Mouse (Mus musculus): ENCODE data around the gene Zfp867. TPM values are rescaled to one million over a fixed set of nuclear protein-coding genes. Genes with fewer than 3 reads are reported as not detected.

The Zfp867 gene
- polyA plus RNA-seq, 1 experiment from 2014 or later = 4.3 TPM

DNA sequence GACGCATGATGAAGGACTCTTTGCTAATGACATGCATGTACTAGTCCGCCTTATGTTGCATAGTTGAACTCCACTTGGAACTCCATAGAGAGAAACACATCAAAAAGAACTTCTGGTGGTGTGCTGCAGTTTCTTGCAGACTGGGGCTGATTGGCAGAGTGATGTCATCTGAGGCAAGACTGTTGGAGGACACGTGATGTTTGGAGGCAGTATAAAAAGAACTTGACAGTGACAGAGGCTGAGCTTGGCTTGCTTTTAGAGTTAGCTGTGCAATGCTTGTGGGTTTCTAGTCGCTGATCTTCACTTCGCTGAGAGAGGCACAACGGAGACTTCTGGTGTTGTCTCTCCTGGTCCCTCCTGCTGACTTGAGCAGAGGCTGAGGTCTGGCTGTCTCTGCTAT, 5.0 kb upstream of the Zfp867 start:
- Histone ChIP-seq H3K27me3 (replicated peaks; ENCODE audit: control insufficient read depth, insufficient read depth, low read length) (no peaks in the 10 kb centered on the region), H3K4me2 (ENCODE audit: low read depth, low read length) (no peak overlapping the region), H3K9ac (ENCODE audit: low read depth, low read length) (no peak overlapping the region), H3K9me3 (ENCODE audit: control insufficient read depth, low read length) (no peaks in the 10 kb centered on the region), H3K27ac (ENCODE audit: low read length) (no peak overlapping the region), H3K4me3 (ENCODE audit: low read length) (no peak overlapping the region), H3K4me1 (ENCODE audit: control insufficient read depth, insufficient read depth, low read length) (no peaks in the 10 kb centered on the region), H3K36me3 (ENCODE audit: control insufficient read depth, insufficient read depth, low read length) (no peaks in the 10 kb centered on the region)
- WGBS = 64% methylated on average over 6 of the region's 6 CpGs
- no peak for ATAC-seq

DNA sequence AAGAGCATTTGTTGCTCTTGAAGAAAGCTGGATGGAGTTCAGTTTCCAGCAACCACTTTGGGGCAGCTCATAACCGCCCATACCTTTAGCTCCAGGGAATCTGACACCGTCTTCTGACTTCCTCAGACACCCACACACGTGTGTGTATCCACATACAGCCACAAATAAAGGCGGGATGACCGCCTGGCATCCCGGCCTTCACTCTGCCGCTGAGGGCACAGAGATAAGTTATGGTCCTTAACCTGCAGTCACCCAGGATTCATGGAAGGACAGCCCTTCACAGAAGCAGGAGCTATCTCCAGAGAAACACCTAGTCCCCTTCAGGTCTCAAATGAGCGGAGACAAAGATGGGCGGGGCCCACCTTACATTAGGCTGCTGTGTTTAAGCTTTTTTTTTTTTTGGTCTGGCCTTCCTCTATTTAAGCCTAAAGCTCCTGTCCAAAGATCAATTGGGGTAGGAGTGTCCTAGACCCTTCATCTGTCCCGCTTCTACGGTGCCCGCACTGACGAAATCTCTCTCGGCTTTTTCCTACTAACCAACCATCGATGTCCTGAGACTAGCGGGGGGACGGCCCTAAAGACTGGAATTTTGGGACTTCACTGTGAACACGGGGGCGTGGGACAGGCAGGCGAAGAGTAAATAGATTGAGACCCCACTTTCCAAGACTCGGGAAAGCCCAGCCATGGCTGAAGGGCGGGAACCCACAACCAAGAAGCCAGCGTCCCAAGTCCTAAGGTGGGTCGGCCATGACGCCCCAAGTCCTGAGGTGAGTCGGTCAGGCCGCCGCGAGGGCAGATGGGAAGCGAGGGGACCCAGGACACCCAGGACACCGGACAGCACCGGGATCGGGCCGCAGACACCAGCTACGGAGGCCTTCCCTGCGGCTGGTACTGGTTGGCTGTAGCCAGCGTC, 605 bp downstream of the Zfp867 start:
- Histone ChIP-seq H3K27me3 (replicated peaks; ENCODE audit: control insufficient read depth, insufficient read depth, low read length) (no peaks in the 10 kb centered on the region), H3K4me2 (ENCODE audit: low read depth, low read length) (peak overlapping the region; percentile 91), H3K4me3 (ENCODE audit: low read length) (peak overlapping the region; percentile 88), H3K36me3 (ENCODE audit: control insufficient read depth, insufficient read depth, low read length) (no peaks in the 10 kb centered on the region), H3K9me3 (ENCODE audit: control insufficient read depth, low read length) (no peaks in the 10 kb centered on the region), H3K4me1 (ENCODE audit: control insufficient read depth, insufficient read depth, low read length) (peaks cover 4% of the 10 kb centered on the region), H3K9ac (ENCODE audit: low read depth, low read length) (peak overlapping the region; percentile 93), H3K27ac (ENCODE audit: low read length) (peak overlapping the region; percentile 80)
- peak; percentile 88 for ATAC-seq
- whole genome bisulfite sequencing = 4% methylated on average over 37 of the region's 37 CpGs

DNA sequence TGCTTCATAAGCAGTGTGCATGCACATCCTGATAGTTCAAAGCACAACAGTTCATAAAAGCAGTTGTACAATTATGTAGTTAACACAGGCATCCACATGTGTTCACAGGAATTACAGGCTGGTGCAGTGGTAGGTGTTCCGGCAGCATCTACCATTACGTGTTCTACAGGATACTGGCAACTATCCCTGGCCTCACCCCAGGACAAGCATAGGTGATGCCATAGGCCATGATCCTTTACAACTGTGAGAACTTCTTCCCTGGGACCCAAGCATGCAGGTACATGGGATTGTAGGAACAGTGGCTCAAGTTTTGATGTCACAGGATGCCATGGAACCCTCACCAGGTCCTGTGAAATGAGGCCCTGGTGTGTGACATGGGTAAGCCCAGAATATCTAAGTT, 11.8 kb downstream of the Zfp867 start:
- Histone ChIP-seq H3K4me3 (ENCODE audit: low read length) (no peak overlapping the region), H3K27me3 (replicated peaks; ENCODE audit: control insufficient read depth, insufficient read depth, low read length) (no peaks in the 10 kb centered on the region), H3K9me3 (ENCODE audit: control insufficient read depth, low read length) (peaks cover 19% of the 10 kb centered on the region), H3K36me3 (ENCODE audit: control insufficient read depth, insufficient read depth, low read length) (peaks cover 28% of the 10 kb centered on the region), H3K9ac (ENCODE audit: low read depth, low read length) (no peak overlapping the region), H3K27ac (ENCODE audit: low read length) (no peak overlapping the region), H3K4me2 (ENCODE audit: low read depth, low read length) (no peak overlapping the region), H3K4me1 (ENCODE audit: control insufficient read depth, insufficient read depth, low read length) (0 out of 2 replicates have a peak, but pooled peaks cover 5% of the 10 kb centered on the region)
- 96% methylated on average over 2 of the region's 2 CpGs for WGBS
- no peak for ATAC-seq

DNA sequence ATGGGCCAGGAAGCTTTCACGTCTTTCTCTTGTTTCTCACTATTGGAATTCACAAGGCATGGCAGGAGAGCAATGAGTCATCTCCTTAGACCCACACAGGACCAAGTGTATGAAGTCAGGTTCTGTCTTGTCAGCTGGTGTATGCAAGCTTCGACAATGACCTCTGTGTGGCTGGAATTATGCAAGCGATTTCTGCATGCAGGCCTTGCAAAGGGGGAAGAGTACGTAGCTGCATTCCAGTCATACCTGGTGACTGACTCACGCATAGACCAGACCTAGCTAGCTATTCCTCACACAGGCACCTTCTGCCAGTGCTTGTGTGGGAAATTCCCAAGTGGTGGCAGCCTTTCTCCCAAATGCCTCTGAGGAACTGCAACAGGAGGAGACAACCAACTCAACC, 13.3 kb downstream of the Zfp867 start:
- Histone ChIP-seq H3K4me2 (ENCODE audit: low read depth, low read length) (no peak overlapping the region), H3K4me1 (ENCODE audit: control insufficient read depth, insufficient read depth, low read length) (0 out of 2 replicates have a peak, but pooled peaks cover 5% of the 10 kb centered on the region), H3K27me3 (replicated peaks; ENCODE audit: control insufficient read depth, insufficient read depth, low read length) (no peaks in the 10 kb centered on the region), H3K36me3 (ENCODE audit: control insufficient read depth, insufficient read depth, low read length) (peaks cover 24% of the 10 kb centered on the region), H3K9ac (ENCODE audit: low read depth, low read length) (no peak overlapping the region), H3K9me3 (ENCODE audit: control insufficient read depth, low read length) (peaks cover 15% of the 10 kb centered on the region), H3K4me3 (ENCODE audit: low read length) (no peak overlapping the region), H3K27ac (ENCODE audit: low read length) (0 out of 2 replicates have a peak overlapping the region, but pooled peaks have one; percentile 23)
- 15% methylated on average over 5 of the region's 5 CpGs for WGBS
- peak; percentile 93 for ATAC-seq

DNA sequence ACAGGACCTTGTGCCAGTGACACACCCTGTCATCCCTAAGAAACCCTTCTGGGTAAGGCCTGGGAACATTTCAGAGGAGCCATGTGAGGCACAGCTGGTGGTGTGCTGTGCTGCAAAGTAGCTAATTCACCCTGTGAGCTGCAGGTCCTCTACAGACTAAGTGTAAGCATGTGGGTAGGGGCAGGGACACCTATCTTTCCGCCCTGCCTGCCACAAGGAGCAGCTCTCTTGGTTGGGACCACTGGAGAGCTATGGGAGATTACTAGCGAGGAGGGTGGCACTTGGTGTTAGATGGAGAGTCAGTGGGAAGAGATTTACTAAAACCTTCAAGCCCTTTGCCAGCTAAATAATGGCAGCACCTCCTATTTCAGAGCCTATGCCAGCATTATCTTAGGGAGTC, 15.4 kb downstream of the Zfp867 start:
- Histone ChIP-seq H3K4me3 (ENCODE audit: low read length) (no peak overlapping the region), H3K9ac (ENCODE audit: low read depth, low read length) (no peak overlapping the region), H3K27ac (ENCODE audit: low read length) (no peak overlapping the region), H3K4me1 (ENCODE audit: control insufficient read depth, insufficient read depth, low read length) (0 out of 2 replicates have a peak, but pooled peaks cover 5% of the 10 kb centered on the region), H3K9me3 (ENCODE audit: control insufficient read depth, low read length) (no peaks in the 10 kb centered on the region), H3K4me2 (ENCODE audit: low read depth, low read length) (no peak overlapping the region), H3K27me3 (replicated peaks; ENCODE audit: control insufficient read depth, insufficient read depth, low read length) (no peaks in the 10 kb centered on the region), H3K36me3 (ENCODE audit: control insufficient read depth, insufficient read depth, low read length) (peaks cover 8% of the 10 kb centered on the region; the same call in 1 of the 2 replicates)
- no peak for ATAC-seq
- 88% methylated on average over 2 of the region's 2 CpGs for WGBS

DNA sequence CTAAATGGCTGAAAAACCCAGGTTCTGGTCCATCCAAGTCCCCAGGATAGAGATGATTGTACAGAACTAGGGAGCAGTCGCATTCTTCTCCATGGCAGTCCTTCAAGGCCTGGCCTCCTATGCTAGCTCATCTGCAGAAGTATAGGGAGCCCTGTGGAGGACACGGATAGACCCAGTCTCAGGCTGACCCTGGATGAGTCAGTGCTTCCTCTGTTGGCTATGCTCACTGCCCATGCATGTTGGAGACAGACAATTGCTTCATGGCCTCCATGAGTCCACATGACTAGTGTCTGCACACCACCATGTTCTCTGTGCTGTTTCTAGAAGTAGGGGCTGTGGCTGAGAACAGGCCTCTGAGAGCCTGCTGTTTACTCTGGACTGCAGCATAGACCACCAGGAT, 15.9 kb downstream of the Zfp867 start:
- Histone ChIP-seq H3K4me3 (ENCODE audit: low read length) (no peak overlapping the region), H3K27ac (ENCODE audit: low read length) (no peak overlapping the region), H3K9me3 (ENCODE audit: control insufficient read depth, low read length) (no peaks in the 10 kb centered on the region), H3K4me1 (ENCODE audit: control insufficient read depth, insufficient read depth, low read length) (peaks cover 5% of the 10 kb centered on the region; the same call in 1 of the 2 replicates), H3K9ac (ENCODE audit: low read depth, low read length) (no peak overlapping the region), H3K4me2 (ENCODE audit: low read depth, low read length) (no peak overlapping the region), H3K27me3 (replicated peaks; ENCODE audit: control insufficient read depth, insufficient read depth, low read length) (no peaks in the 10 kb centered on the region), H3K36me3 (ENCODE audit: control insufficient read depth, insufficient read depth, low read length) (peaks cover 8% of the 10 kb centered on the region; the same call in 1 of the 2 replicates)
- no peak for ATAC-seq
- WGBS = 84% methylated on average over 2 of the region's 2 CpGs

DNA sequence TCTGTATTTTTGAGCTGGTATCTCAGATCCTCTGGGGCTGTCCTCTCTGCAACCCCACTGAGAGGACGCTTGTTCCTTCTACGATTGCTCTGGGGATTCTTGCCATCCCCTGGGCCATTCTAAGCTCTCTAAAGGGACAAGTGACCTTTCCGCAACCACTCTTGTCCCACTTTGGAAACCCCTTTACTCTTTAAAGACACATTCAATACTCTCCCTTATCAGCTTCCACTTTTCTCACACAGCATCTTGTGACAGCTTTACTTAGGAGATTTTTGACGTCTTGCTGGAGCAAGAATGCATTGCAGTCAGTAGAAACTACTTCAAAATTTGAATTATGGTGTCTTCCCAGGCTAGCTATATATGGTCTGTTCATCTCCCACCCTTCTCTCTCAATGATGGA, 21.2 kb downstream of the Zfp867 start, which contains the start of gene Snap47:
Snap47 (minus strand) TSS at position 101 of the 400 bp plus-strand sequence.
- Histone ChIP-seq H3K4me1 (ENCODE audit: control insufficient read depth, insufficient read depth, low read length) (peaks cover 15% of the 10 kb centered on the region), H3K9me3 (ENCODE audit: control insufficient read depth, low read length) (no peaks in the 10 kb centered on the region), H3K36me3 (ENCODE audit: control insufficient read depth, insufficient read depth, low read length) (peaks cover 4% of the 10 kb centered on the region; the same call in 1 of the 2 replicates), H3K9ac (ENCODE audit: low read depth, low read length) (peak within 1 kb of the TSS; percentile 83), H3K27ac (ENCODE audit: low read length) (peak within 1 kb of the TSS; percentile 83), H3K27me3 (replicated peaks; ENCODE audit: control insufficient read depth, insufficient read depth, low read length) (no peaks in the 10 kb centered on the region), H3K4me3 (ENCODE audit: low read length) (peak within 1 kb of the TSS; percentile 81), H3K4me2 (ENCODE audit: low read depth, low read length) (peak within 1 kb of the TSS; percentile 92)
- ATAC-seq = no peak
- 75% methylated on average over 4 of the region's 4 CpGs for WGBS

DNA sequence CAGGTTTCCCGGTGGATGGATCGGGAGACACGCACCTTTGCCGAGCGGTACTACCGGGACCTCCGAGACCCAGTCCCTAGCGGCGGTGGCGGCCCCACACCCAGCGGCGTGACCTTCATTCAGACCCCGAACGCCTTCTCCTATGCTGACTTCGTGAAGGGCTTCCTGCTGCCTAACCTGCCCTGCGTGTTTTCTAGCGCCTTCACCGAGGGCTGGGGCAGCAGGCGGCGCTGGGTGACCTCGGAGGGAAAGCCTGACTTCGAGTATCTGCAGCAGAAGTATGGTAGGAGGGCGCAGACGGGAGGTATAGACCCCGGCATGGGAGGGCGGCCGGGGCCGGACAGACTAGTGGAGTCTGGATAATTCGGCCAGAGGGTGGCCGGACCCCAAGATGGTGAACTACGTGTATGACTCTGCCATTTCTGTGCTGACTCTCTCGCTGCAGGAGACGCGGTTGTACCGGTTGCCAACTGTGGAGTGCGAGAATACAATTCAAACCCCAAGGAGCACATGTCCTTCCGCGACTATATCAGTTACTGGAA, 22.0 kb downstream of the Zfp867 start:
- Histone ChIP-seq H3K4me1 (ENCODE audit: control insufficient read depth, insufficient read depth, low read length) (peaks cover 15% of the 10 kb centered on the region), H3K27ac (ENCODE audit: low read length) (peak overlapping the region; percentile 83), H3K9ac (ENCODE audit: low read depth, low read length) (peak overlapping the region; percentile 83), H3K36me3 (ENCODE audit: control insufficient read depth, insufficient read depth, low read length) (0 out of 2 replicates have a peak, but pooled peaks cover 4% of the 10 kb centered on the region), H3K4me3 (ENCODE audit: low read length) (peak overlapping the region; percentile 81), H3K9me3 (ENCODE audit: control insufficient read depth, low read length) (no peaks in the 10 kb centered on the region), H3K27me3 (replicated peaks; ENCODE audit: control insufficient read depth, insufficient read depth, low read length) (no peaks in the 10 kb centered on the region), H3K4me2 (ENCODE audit: low read depth, low read length) (peak overlapping the region; percentile 92)
- under 1% methylated on average over 38 of the region's 38 CpGs for WGBS
- ATAC-seq = peak; percentile 83

DNA sequence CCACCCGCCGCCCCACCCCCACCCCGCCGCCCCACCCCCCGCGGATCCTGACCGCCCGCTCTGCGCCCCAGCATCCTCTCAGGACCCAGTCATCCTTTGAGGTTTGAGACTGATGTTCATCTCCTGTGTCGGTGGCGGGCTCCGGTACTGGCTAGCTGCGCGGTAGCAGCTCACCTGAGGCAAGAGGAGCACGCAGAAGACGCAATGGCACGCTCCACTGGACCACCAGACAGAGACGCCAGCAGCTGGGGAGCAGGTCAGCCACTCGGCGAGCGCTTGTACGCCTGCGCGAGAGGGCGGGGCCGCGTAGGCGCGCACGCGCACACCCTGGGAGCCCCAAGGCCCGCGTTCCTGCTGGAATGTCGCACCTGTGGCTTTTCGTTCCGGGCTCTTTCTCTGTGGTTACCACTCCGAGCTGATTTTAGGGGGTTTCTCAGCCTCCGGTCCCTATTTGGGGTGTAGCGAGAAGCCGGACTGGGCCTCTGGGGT, 22.5 kb downstream of the Zfp867 start, which contains the start of gene Jmjd4:
Jmjd4 (plus strand) TSS at position 305 of the 489 bp plus-strand sequence.
- Histone ChIP-seq H3K9ac (ENCODE audit: low read depth, low read length) (peak within 1 kb of the TSS; percentile 83), H3K4me1 (ENCODE audit: control insufficient read depth, insufficient read depth, low read length) (peaks cover 15% of the 10 kb centered on the region), H3K27me3 (replicated peaks; ENCODE audit: control insufficient read depth, insufficient read depth, low read length) (no peaks in the 10 kb centered on the region), H3K4me3 (ENCODE audit: low read length) (peak within 1 kb of the TSS; percentile 81), H3K4me2 (ENCODE audit: low read depth, low read length) (peak within 1 kb of the TSS; percentile 92), H3K36me3 (ENCODE audit: control insufficient read depth, insufficient read depth, low read length) (0 out of 2 replicates have a peak, but pooled peaks cover 4% of the 10 kb centered on the region), H3K27ac (ENCODE audit: low read length) (peak within 1 kb of the TSS; percentile 83), H3K9me3 (ENCODE audit: control insufficient read depth, low read length) (no peaks in the 10 kb centered on the region)
- ATAC-seq = peak; percentile 98
- WGBS = under 1% methylated on average over 31 of the region's 40 CpGs
